Mouse (Mus musculus) forebrain, postnatal 0 days (tissue): ENCODE data around the gene Hjurp. TPM values are rescaled to one million over a fixed set of nuclear protein-coding genes. Genes with fewer than 3 reads are reported as not detected.
A peak's percentile ranks its signal among the peaks of the same experiment; 100 is the strongest.

ENCODE experiments used
- ATAC-seq: fragments of 200-750 bp; cut with Nextera tagmentation; 2 replicates; pipeline ENCODE4 v1.8.0; 2017; ENCODE audit warnings: mild to moderate bottlenecking, moderate library complexity
- DNase-seq: peaks from one replicate; pipeline ENCODE4 v3.0.0-alpha.2; 2015
- H3K27ac ChIP-seq: fragments of 300-500 bp; sonication (generic); 2 replicates; pipeline ENCODE4 v1.5.1; 2014; ENCODE audit warnings: low read depth, mild to moderate bottlenecking, antibody characterized with exemption, low read length, moderate library complexity, mixed read lengths
- H3K27me3 ChIP-seq: fragments of 300-500 bp; sonication (generic); 2 replicates; pipeline ENCODE4 v1.6.1; 2014; ENCODE audit warnings: mild to moderate bottlenecking, low read length, mixed read lengths; ENCODE audit not compliant: insufficient read depth
- H3K36me3 ChIP-seq: fragments of 300-500 bp; sonication (generic); 2 replicates; pipeline ENCODE4 v1.6.1; 2014; ENCODE audit warnings: mild to moderate bottlenecking, moderate library complexity; ENCODE audit not compliant: insufficient read depth
- H3K4me1 ChIP-seq: fragments of 300-500 bp; sonication (generic); 2 replicates; pipeline ENCODE4 v1.6.1; 2014; ENCODE audit warnings: antibody characterized with exemption; ENCODE audit not compliant: insufficient read depth
- H3K4me2 ChIP-seq: fragments of 300-500 bp; sonication (generic); 2 replicates; pipeline ENCODE4 v1.6.1; 2014; ENCODE audit warnings: low read depth, mild to moderate bottlenecking, moderate library complexity
- H3K4me3 ChIP-seq: fragments of 300-500 bp; sonication (generic); 2 replicates; pipeline ENCODE4 v1.5.1; 2014; ENCODE audit warnings: low read depth, low read length, mixed read lengths
- H3K9ac ChIP-seq: fragments of 300-500 bp; sonication (generic); 2 replicates; pipeline ENCODE4 v1.6.1; 2014; ENCODE audit warnings: mild to moderate bottlenecking
- H3K9me3 ChIP-seq: fragments of 300-500 bp; sonication (generic); 2 replicates; pipeline ENCODE4 v1.6.1; 2016; ENCODE audit warnings: low read length
- CTCF ChIP-seq: sonication (generic); IDR thresholded peaks from 2 replicates; pipeline ENCODE4 v1.5.1; 2016; ENCODE audit warnings: antibody characterized with exemption, control low read depth, low read depth
- WGBS: fragments of 180-500 bp; shearing (Covaris S2); extraction: QIAGEN DNeasy Blood & Tissue Kit; methylation state at CpG from one replicate; pipeline ENCODE4 v1.1.7; 2014; 5-methylcytosine and 5-hydroxymethylcytosine counted together
- polyA plus RNA-seq: library from polyadenylated mRNA; unstranded; fragments of >200 nt; fragmentation: Nextera tagmentation; extraction: Ambion mirVana; gene quantifications from 2 replicates; pipeline ENCODE4 v1.2.1, GENCODE M21; 2015
- total RNA-seq: library from RNA; depleted of rRNA; stranded (reverse); fragments of >200 nt; gene quantifications from 2 replicates; pipeline ENCODE4 v1.2.3, GENCODE M21; 2014

The Hjurp gene
- total and polyA plus RNA-seq, 2 experiments from 2014 or later: 40.0 to 88.0 TPM

- no peak overlapping the region for H3K4me3 ChIP-seq
- no peak for ATAC-seq
- 62% methylated on average over 7 of the region's 7 CpGs for WGBS
Measured at GRCm38 (mm10) chr1:88284946-88285320, 7.5 kb upstream of the Hjurp start.

GRCm38 (mm10) chr1:88284228-88284945, 7.0 kb upstream of the Hjurp start:
- H3K9ac ChIP-seq: no peak overlapping the region
- H3K27ac ChIP-seq: no peak overlapping the region
- H3K4me3 ChIP-seq: no peak overlapping the region
- DNase-seq (no peak), ATAC-seq (no peak)
- TF ChIP-seq CTCF: no peak
- H3K4me2 ChIP-seq: no peak overlapping the region
- no peaks in the 10 kb centered on the region for H3K27me3 ChIP-seq
- WGBS: 63% methylated on average over 10 of the region's 10 CpGs
- H3K36me3 ChIP-seq: no peaks in the 10 kb centered on the region
- no peaks in the 10 kb centered on the region for H3K4me1 ChIP-seq
- H3K9me3 ChIP-seq: peaks cover 64% of the 10 kb centered on the region

More at GRCm38 (mm10) chr1:88284946-88285320, 7.5 kb upstream of the Hjurp start:
- H3K9me3 ChIP-seq: peaks cover 69% of the 10 kb centered on the region
- H3K4me2 ChIP-seq: no peak overlapping the region
- no peaks in the 10 kb centered on the region for H3K4me1 ChIP-seq
- no peaks in the 10 kb centered on the region for H3K27me3 ChIP-seq
- peak; percentile 55 for TF ChIP-seq CTCF
- no peak overlapping the region for H3K9ac ChIP-seq
- no peak for DNase-seq
- H3K36me3 ChIP-seq: no peaks in the 10 kb centered on the region
- H3K27ac ChIP-seq: no peak overlapping the region

- Histone ChIP-seq H3K27ac (no peak overlapping the region), H3K4me1 (no peaks in the 10 kb centered on the region), H3K36me3 (no peaks in the 10 kb centered on the region), H3K27me3 (no peaks in the 10 kb centered on the region), H3K4me3 (no peak overlapping the region), H3K4me2 (no peak overlapping the region), H3K9ac (no peak overlapping the region), H3K9me3 (peaks cover 59% of the 10 kb centered on the region)
- DNase-seq (no peak), ATAC-seq (no peak)
- 82% methylated on average over 15 of the region's 15 CpGs for WGBS
- no peak for TF ChIP-seq CTCF
Measured at GRCm38 (mm10) chr1:88283376-88284227, 6.2 kb upstream of the Hjurp start.

- Histone ChIP-seq H3K4me1 (0 out of 2 replicates have a peak, but pooled peaks cover 4% of the 10 kb centered on the region), H3K9ac (no peak overlapping the region), H3K27me3 (no peaks in the 10 kb centered on the region), H3K9me3 (peaks cover 47% of the 10 kb centered on the region), H3K27ac (no peak overlapping the region), H3K4me2 (no peak overlapping the region), H3K36me3 (no peaks in the 10 kb centered on the region), H3K4me3 (no peak overlapping the region)
- DNase-seq: no peak
- ATAC-seq: no peak
- WGBS: 64% methylated on average over 3 of the region's 3 CpGs
- TF ChIP-seq CTCF: no peak
Measured at GRCm38 (mm10) chr1:88282301-88282700, 4.9 kb upstream of the Hjurp start.

GRCm38 (mm10) chr1:88280006-88280690, 2.7 kb upstream of the Hjurp start:
- Histone ChIP-seq H3K4me2 (no peak overlapping the region), H3K9me3 (peaks cover 32% of the 10 kb centered on the region), H3K27me3 (no peaks in the 10 kb centered on the region), H3K4me1 (peaks cover 18% of the 10 kb centered on the region), H3K27ac (no peak overlapping the region), H3K4me3 (no peak overlapping the region), H3K36me3 (peaks cover 6% of the 10 kb centered on the region; the same call in 1 of the 2 replicates), H3K9ac (no peak overlapping the region)
- DNase-seq (no peak), ATAC-seq (no peak)
- no peak for TF ChIP-seq CTCF
- 76% methylated on average over 15 of the region's 15 CpGs for WGBS

- no peak for TF ChIP-seq CTCF
- WGBS: 69% methylated on average over 9 of the region's 9 CpGs
- ATAC-seq (no peak), DNase-seq (no peak)
- Histone ChIP-seq H3K4me1 (peaks cover 18% of the 10 kb centered on the region), H3K36me3 (peaks cover 14% of the 10 kb centered on the region), H3K4me2 (no peak overlapping the region), H3K4me3 (no peak overlapping the region), H3K27me3 (no peaks in the 10 kb centered on the region), H3K27ac (no peak overlapping the region), H3K9ac (no peak overlapping the region), H3K9me3 (peaks cover 25% of the 10 kb centered on the region)
Measured at GRCm38 (mm10) chr1:88279111-88280005, 1.9 kb upstream of the Hjurp start.
